Mouse (Mus musculus): Measurements from ENCODE around the gene Cabin1. TPM values are rescaled to one million over a fixed set of nuclear protein-coding genes. Genes with fewer than 3 reads are reported as not detected.

Gene Cabin1
- polyA plus RNA-seq, 1 experiment = 59.3 TPM

GRCm38 (mm10) chr10:75766856-75767255 is 2.7 kb upstream of the Cabin1 start:
- Histone ChIP-seq H3K4me3 (ENCODE audit: extremely low read depth, insufficient read depth, insufficient read length) (no peak overlapping the region), H3K27me3 (ENCODE audit: control insufficient read depth, insufficient read depth, low read length) (no peaks in the 10 kb centered on the region), H3K27ac (ENCODE audit: insufficient read depth, low read length) (no peak overlapping the region), H3K4me1 (ENCODE audit: control insufficient read depth, insufficient read depth, insufficient read length) (no peaks in the 10 kb centered on the region), H3K36me3 (ENCODE audit: control insufficient read depth, insufficient read depth, low read length) (no peaks in the 10 kb centered on the region)
- TF ChIP-seq CTCF (IDR thresholded peaks at IDR 0.05; ENCODE audit: extremely low read depth, insufficient read depth, insufficient read length, insufficient replicate concordance) (no peak), POLR2A (IDR thresholded peaks at IDR 0.05; ENCODE audit: low read depth, low read length) (no peak)
- DNase-seq (ENCODE audit: low read depth in 1 of 2, low spot score in 2 of 2) = no peak
- 81% methylated on average over 6 of the region's 6 CpGs for WGBS

GRCm38 (mm10) chr10:75764519-75765473 is 655 bp upstream of the Cabin1 start:
- Histone ChIP-seq H3K27me3 (ENCODE audit: control insufficient read depth, insufficient read depth, low read length) (no peaks in the 10 kb centered on the region), H3K4me3 (ENCODE audit: extremely low read depth, insufficient read depth, insufficient read length) (peak overlapping the region; percentile 64), H3K27ac (ENCODE audit: insufficient read depth, low read length) (peak overlapping the region; percentile 34; the same call in 1 of the 2 replicates), H3K4me1 (ENCODE audit: control insufficient read depth, insufficient read depth, insufficient read length) (no peaks in the 10 kb centered on the region), H3K36me3 (ENCODE audit: control insufficient read depth, insufficient read depth, low read length) (peaks cover 1% of the 10 kb centered on the region; the same call in 1 of the 2 replicates)
- DNase-seq (ENCODE audit: low read depth in 1 of 2, low spot score in 2 of 2) = peak; percentile 60 to 76
- WGBS = under 1% methylated on average over 27 of the region's 27 CpGs
- TF ChIP-seq POLR2A (IDR thresholded peaks at IDR 0.05; ENCODE audit: low read depth, low read length) (no peak), CTCF (IDR thresholded peaks at IDR 0.05; ENCODE audit: extremely low read depth, insufficient read depth, insufficient read length, insufficient replicate concordance) (peak; percentile 36; the same call in 1 of the 2 replicates)

- WGBS = 78% methylated on average over 3 of the region's 3 CpGs
- no peaks in the 10 kb centered on the region for H3K27me3 ChIP-seq (ENCODE audit: control insufficient read depth, insufficient read depth, low read length)
- no peak overlapping the region for H3K4me3 ChIP-seq (ENCODE audit: extremely low read depth, insufficient read depth, insufficient read length)
- H3K36me3 ChIP-seq (ENCODE audit: control insufficient read depth, insufficient read depth, low read length) = peaks cover 5% of the 10 kb centered on the region; the same call in 1 of the 2 replicates
- H3K27ac ChIP-seq (ENCODE audit: insufficient read depth, low read length) = no peak overlapping the region
- DNase-seq (ENCODE audit: low read depth in 1 of 2, low spot score in 2 of 2) = no peak
- TF ChIP-seq POLR2A (IDR thresholded peaks at IDR 0.05; ENCODE audit: low read depth, low read length) = no peak
- TF ChIP-seq CTCF (IDR thresholded peaks at IDR 0.05; ENCODE audit: extremely low read depth, insufficient read depth, insufficient read length, insufficient replicate concordance) = no peak
- H3K4me1 ChIP-seq (ENCODE audit: control insufficient read depth, insufficient read depth, insufficient read length) = no peaks in the 10 kb centered on the region
These were observed 1.7 kb downstream of the Cabin1 start for GRCm38 (mm10) chr10:75762413-75762812.

- 98% methylated on average over 3 of the region's 3 CpGs for WGBS
- peaks cover 5% of the 10 kb centered on the region; the same call in 1 of the 2 replicates for H3K36me3 ChIP-seq (ENCODE audit: control insufficient read depth, insufficient read depth, low read length)
- TF ChIP-seq CTCF (IDR thresholded peaks at IDR 0.05; ENCODE audit: extremely low read depth, insufficient read depth, insufficient read length, insufficient replicate concordance) = no peak
- TF ChIP-seq POLR2A (IDR thresholded peaks at IDR 0.05; ENCODE audit: low read depth, low read length) = no peak
These were observed 3.8 kb downstream of the Cabin1 start for GRCm38 (mm10) chr10:75760311-75760710.

GRCm38 (mm10) chr10:75756719-75757118 is 7.4 kb downstream of the Cabin1 start:
- peaks cover 31% of the 10 kb centered on the region for H3K36me3 ChIP-seq (ENCODE audit: control insufficient read depth, insufficient read depth, low read length)
- no peak overlapping the region for H3K27ac ChIP-seq (ENCODE audit: insufficient read depth, low read length)
- no peak for DNase-seq (ENCODE audit: low read depth in 1 of 2, low spot score in 2 of 2)
- no peaks in the 10 kb centered on the region for H3K27me3 ChIP-seq (ENCODE audit: control insufficient read depth, insufficient read depth, low read length)
- no peak overlapping the region for H3K4me3 ChIP-seq (ENCODE audit: extremely low read depth, insufficient read depth, insufficient read length)
- no peak for TF ChIP-seq CTCF (IDR thresholded peaks at IDR 0.05; ENCODE audit: extremely low read depth, insufficient read depth, insufficient read length, insufficient replicate concordance)
- no peak for TF ChIP-seq POLR2A (IDR thresholded peaks at IDR 0.05; ENCODE audit: low read depth, low read length)
- WGBS = 91% methylated on average over 11 of the region's 11 CpGs
- no peaks in the 10 kb centered on the region for H3K4me1 ChIP-seq (ENCODE audit: control insufficient read depth, insufficient read depth, insufficient read length)

More at GRCm38 (mm10) chr10:75760311-75760710, 3.8 kb downstream of the Cabin1 start:
- DNase-seq (ENCODE audit: low read depth in 1 of 2, low spot score in 2 of 2) = no peak
- no peak overlapping the region for H3K27ac ChIP-seq (ENCODE audit: insufficient read depth, low read length)
- H3K4me3 ChIP-seq (ENCODE audit: extremely low read depth, insufficient read depth, insufficient read length) = no peak overlapping the region
- no peaks in the 10 kb centered on the region for H3K4me1 ChIP-seq (ENCODE audit: control insufficient read depth, insufficient read depth, insufficient read length)
- H3K27me3 ChIP-seq (ENCODE audit: control insufficient read depth, insufficient read depth, low read length) = no peaks in the 10 kb centered on the region

- H3K4me3 ChIP-seq (ENCODE audit: extremely low read depth, insufficient read depth, insufficient read length) = no peak overlapping the region
- H3K36me3 ChIP-seq (ENCODE audit: control insufficient read depth, insufficient read depth, low read length) = peaks cover 37% of the 10 kb centered on the region
- WGBS = 49% methylated on average over 3 of the region's 3 CpGs
- TF ChIP-seq POLR2A (IDR thresholded peaks at IDR 0.05; ENCODE audit: low read depth, low read length) = no peak
- TF ChIP-seq CTCF (IDR thresholded peaks at IDR 0.05; ENCODE audit: extremely low read depth, insufficient read depth, insufficient read length, insufficient replicate concordance) = peak; percentile 88; the same call in 1 of the 2 replicates
- H3K27ac ChIP-seq (ENCODE audit: insufficient read depth, low read length) = no peak overlapping the region
- DNase-seq (ENCODE audit: low read depth in 1 of 2, low spot score in 2 of 2) = peak; percentile 52 to 71
- H3K4me1 ChIP-seq (ENCODE audit: control insufficient read depth, insufficient read depth, insufficient read length) = no peaks in the 10 kb centered on the region
- no peaks in the 10 kb centered on the region for H3K27me3 ChIP-seq (ENCODE audit: control insufficient read depth, insufficient read depth, low read length)
These were observed 20.1 kb downstream of the Cabin1 start for GRCm38 (mm10) chr10:75744017-75744416.

Data from spleen, adult 2 months (tissue).